Mouse (Mus musculus): ENCODE measurements around the gene Rtbdn.

Gene Rtbdn

DNA sequence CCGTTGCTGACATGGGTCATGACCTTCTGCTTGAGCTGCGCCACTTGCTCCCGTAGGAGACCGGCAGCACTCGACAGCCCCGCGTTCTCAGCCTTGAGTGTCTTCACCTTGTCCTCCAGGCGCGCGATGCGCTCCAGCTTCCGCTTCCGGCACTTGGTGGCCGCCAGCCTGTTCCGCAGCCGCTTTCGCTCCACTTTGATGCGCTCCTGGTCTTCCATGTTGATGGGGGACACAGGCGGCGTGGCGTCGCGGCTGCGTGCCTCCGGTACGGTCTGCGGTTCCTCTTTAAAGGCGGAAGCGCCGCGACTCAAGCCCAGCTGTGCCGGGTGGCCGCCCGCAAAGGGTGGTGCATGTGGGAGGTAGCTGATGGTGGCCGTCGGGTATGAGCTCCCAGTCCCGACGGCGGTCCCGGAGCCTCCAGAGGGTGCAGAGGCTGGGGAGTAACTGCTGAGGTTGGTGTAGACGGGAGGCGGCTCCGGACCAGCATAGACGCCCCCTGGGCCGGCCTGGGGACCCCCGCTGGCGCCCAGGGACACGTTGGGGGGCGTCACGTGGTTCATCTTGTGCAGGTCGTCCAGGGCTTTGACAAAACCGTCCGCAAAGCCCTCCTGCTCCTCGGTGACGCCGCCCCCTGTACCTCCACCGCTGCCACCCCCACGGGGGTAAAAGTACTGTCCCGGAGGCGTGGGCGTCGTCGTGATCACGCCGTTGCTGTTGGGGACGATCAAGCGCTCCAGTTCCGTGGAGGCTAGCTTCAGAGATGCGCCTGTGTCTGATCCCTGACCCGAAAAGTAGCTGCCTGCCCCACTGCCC, 30.9 kb downstream of the Rtbdn start:
- DNase-seq (ENCODE audit: extremely low spot score, low read depth, low spot score): no peak

- no peak for DNase-seq (ENCODE audit: extremely low spot score, low read depth, low spot score)
Measured at GRCm38 (mm10) chr8:84978248-84978940, 31.6 kb downstream of the Rtbdn start, which contains the start of gene Junb. Gene Junb, minus strand, starts transcription at chr8:84978718.

DNA sequence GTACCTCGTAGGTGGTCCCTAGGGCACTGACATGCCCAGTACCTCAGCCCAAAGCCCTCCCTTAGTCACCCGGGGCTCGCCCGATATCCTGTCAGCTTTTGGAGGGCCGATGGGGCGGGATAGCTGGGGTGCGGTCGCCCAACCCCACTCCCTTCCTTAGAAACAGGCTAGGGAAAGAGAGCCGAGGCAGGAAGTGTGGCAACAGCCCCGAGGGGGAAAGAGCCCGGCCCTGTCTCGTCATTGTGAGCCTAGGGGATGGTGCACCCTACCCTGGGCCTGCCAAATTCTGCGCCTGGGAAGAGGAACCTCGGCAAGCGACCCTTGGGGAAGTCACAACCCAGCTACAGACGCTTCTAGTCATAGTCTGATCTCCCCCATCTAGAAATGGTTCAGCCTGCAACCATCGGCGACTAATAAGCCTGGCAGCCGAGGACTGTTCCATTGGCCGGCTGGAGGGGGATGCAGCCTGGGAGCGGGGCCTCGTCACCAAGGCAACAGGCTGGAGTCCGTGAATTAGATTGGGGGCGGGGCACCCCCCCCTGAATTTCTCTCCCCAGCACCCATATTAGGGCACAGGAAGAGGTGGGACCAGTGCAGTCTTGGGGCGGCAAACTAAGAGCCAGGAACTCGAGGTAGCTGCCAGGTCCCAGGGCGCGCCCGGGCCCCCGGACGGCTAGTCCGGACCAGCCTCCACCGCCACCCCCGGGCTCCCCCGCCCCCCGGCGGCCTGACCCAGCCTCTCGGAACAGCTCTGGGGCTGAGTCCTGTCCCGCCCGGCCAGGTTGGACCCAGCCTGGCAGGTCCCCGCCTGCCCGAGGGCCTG, 33.0 kb downstream of the Rtbdn start:
- no peak for DNase-seq (ENCODE audit: extremely low spot score, low read depth, low spot score)

DNA sequence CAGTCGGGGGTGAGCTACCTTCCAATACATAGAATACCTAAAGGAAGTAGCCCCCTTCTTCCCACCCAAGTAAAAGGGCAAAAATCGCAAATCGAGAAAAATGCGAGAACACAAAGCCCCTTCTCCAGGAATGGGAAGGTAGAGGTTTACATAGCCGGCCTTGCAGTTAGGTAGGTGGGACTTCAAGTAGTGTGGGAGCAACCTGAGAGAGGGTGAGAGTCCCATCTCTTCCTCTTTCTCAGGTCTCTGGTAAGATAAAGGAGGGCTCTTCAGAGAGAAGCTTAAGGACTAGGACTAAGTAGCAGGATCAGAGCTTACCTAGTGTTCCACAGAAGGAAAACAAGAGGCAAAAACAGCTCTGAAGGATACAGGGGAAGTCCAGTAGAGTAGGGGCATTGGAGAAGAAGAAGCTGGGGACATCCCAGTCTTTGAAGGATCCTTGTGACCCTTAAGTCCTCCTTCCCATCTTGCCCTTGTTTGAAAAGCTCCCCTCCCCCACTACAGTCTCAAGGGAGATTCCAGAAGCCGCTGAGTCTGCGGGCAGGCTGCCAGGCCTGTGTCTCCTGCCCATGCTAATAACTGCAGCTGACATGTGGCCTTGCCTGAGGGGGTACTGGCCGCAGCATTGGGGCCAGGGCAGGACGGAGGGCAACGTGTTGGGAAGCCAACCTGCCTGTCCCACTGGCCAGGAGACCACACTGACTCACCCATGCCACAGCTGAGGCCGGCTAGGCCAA, 34.0 kb downstream of the Rtbdn start:
- DNase-seq (ENCODE audit: extremely low spot score, low read depth, low spot score): no peak

GRCm38 (mm10) chr8:84981644-84982498, 35.1 kb downstream of the Rtbdn start:
- no peak for DNase-seq (ENCODE audit: extremely low spot score, low read depth, low spot score)

GRCm38 (mm10) chr8:84982499-84983011, 35.8 kb downstream of the Rtbdn start:
- no peak for DNase-seq (ENCODE audit: extremely low spot score, low read depth, low spot score)

DNA sequence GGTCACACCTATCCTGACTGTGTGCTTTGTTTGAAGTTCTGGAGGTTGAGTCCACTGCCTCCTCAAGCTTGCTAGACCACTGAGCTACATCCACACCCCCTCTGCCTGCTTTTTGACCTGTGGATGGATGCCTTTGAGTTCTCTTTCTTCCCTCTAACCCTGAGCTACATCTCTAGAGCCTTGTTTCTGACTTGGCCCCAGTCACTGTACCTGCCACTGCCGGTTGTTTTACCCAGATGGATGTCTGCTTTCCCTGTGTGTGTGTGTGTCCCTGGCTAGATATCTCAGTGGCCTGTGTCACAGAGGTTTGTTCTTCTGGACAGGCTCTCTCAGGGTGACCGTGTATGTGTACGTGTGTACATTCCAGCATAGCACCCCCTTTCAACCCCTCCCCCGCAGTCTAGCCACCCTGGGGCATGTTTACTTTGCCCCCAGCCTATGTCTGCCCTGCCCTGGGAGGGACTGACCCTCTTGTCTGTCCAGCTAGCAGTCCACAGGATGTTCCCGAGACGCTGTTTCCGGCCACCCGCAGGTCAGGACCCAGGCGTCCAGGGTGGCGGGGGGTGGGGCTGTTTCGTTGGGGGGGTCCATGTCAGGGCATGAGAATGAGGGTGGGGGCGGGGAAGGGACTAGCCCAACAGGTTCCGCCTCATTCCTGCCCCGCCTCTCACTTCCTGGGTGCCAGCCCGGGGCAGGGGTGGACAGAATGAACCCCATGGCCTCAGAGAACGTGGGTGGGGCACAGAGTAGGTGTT, 37.7 kb downstream of the Rtbdn start:
- DNase-seq (ENCODE audit: extremely low spot score, low read depth, low spot score): no peak

GRCm38 (mm10) chr8:84985049-84985683, 38.4 kb downstream of the Rtbdn start:
- no peak for DNase-seq (ENCODE audit: extremely low spot score, low read depth, low spot score)

GRCm38 (mm10) chr8:84985684-84986378, 39.0 kb downstream of the Rtbdn start:
- no peak for DNase-seq (ENCODE audit: extremely low spot score, low read depth, low spot score)

- DNase-seq (ENCODE audit: extremely low spot score, low read depth, low spot score): no peak
Measured at GRCm38 (mm10) chr8:84986379-84986945, 39.7 kb downstream of the Rtbdn start.

DNA sequence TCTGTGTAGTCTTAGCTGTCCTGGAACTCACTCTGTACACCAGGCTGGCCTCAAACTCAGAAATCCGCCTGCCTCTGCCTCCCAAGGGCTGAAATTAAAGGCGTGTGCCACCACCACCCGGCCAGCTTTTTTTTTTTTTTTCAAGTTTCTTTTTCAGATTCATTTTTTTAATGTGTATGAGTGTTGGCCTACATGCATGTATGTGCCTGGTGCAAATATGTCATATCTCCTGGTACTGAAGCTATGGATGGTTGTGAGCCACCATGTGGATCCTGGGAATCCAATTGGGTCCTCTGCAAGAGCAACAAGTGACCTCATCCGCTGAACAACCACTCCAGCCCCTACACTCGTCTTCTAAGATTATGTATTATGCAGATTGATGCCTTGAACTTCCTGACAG, 40.6 kb downstream of the Rtbdn start:
- DNase-seq (ENCODE audit: extremely low spot score, low read depth, low spot score): no peak

- DNase-seq (ENCODE audit: extremely low spot score, low read depth, low spot score): no peak
Measured at GRCm38 (mm10) chr8:84987903-84988302, 41.1 kb downstream of the Rtbdn start.

- no peak for DNase-seq (ENCODE audit: extremely low spot score, low read depth, low spot score)
Measured at GRCm38 (mm10) chr8:84989311-84989731, 42.5 kb downstream of the Rtbdn start.

DNA sequence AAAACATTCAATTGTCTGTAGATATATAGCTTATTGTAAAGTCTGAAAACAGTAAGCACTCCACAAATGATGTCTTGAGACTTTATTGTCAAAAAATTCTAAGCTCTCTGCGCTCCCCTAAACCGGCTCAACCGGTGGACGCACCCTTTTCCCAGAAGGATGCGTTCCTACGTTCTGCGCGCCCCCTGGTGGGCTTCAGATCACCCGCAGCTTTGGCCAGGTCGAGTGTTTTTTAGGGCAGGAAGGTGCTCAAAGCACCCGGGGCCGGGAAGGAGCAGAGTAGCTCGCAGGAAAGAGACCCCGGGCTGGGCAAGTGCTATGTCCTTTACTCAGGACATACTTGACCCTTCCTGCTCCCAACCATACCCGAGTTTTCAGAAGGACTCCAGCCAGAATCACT, 43.0 kb downstream of the Rtbdn start:
- DNase-seq (ENCODE audit: extremely low spot score, low read depth, low spot score): no peak

DNA sequence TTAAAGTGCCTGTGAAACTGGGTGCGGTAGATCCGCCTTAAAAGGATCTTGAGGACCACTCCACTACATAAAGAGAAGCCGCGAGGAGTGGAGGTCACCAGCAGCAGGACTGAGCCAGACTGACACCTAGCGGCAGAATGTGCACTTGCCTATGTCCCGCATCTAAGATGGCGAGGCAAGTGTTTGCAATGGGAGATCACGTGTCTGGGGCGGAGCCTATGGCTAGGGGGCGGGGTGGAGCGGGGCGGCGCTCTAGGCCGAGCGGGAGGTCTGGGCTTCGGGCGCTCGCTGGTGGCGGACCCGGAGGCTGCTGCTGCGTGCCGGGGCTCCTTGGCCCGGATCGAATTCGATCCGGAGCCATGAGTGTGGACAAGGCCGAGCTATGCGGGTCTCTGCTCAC, 43.6 kb downstream of the Rtbdn start, which contains the start of gene Hook2:
Hook2 (plus strand) TSS at position 255 of the 400 bp plus-strand sequence.
- DNase-seq (ENCODE audit: extremely low spot score, low read depth, low spot score): peak; percentile 99

GRCm38 (mm10) chr8:84990836-84991235, 44.0 kb downstream of the Rtbdn start:
- no peak for DNase-seq (ENCODE audit: extremely low spot score, low read depth, low spot score)

- no peak for DNase-seq (ENCODE audit: extremely low spot score, low read depth, low spot score)
Measured at GRCm38 (mm10) chr8:84994375-84994774, 47.6 kb downstream of the Rtbdn start.
